Mouse (Mus musculus) stomach, postnatal 0 days (tissue): Measurements from ENCODE around the gene Scn11a.

Source experiments
- CTCF ChIP-seq: IDR thresholded peaks from 2 replicates; pipeline ENCODE4 v1.5.1; 2016; ENCODE audit warnings: antibody characterized with exemption, low read depth, mild to moderate bottlenecking, moderate library complexity
- EP300 ChIP-seq: optimal IDR thresholded peaks from 2 replicates; pipeline ENCODE3; 2016; ENCODE audit warnings: antibody characterized with exemption

DNA sequence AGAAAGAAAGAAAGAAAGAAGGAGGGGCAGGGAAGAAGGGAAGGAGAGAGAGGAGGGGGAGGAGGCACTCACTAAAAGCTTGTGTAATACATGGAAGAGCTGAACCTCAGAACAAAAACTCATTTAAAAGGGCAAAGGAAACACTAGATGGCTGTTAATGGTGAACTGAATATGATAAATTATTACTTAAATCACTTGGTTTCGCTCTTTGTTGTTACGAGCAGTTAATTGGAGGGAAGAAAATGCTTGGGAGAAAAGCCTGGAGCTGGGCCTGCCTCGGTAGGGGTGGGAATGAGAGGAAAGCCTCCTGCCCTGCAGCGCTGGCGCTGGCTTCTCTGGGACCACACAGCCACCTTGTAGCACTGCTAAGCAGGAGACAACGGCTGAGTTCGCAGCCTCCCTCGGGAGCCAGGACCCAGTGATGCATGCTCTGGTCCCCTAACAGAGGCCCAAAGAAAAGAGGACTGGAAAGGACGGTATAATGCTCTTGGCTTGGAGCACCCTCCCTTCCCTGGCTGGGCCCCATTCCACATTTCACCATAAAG lies 10.4 kb upstream of the Scn11a start:
- TF ChIP-seq CTCF (no peak), EP300 (no peak)
